Mouse (Mus musculus) liver, embryonic 14.5 days (tissue): ENCODE results near the gene Rgs10. TPM values are rescaled to one million over a fixed set of nuclear protein-coding genes. Genes with fewer than 3 reads are reported as not detected.

Experiments used
- ATAC-seq: fragments of 200-750 bp; cut with Nextera tagmentation; 2 replicates; pipeline ENCODE4 v1.8.0; 2017; ENCODE audit warnings: moderate number of reproducible peaks, mild to moderate bottlenecking, moderate library complexity; ENCODE audit not compliant: insufficient read depth
- DNase-seq, 3 experiments: peaks; one replicate each; pipeline ENCODE4 v3.0.0-alpha.2; 2012 to 2013; ENCODE audit warnings: low read depth in 3 of 3, low spot score in 3 of 3
- H3K27ac ChIP-seq: fragments of 300-500 bp; sonication (generic); 2 replicates; pipeline ENCODE4 v1.5.1; 2014; ENCODE audit warnings: moderate library complexity, mild to moderate bottlenecking, control low read depth, inconsistent platforms
- H3K27me3 ChIP-seq: fragments of 300-500 bp; sonication (generic); 2 replicates; pipeline ENCODE4 v1.6.1; 2014; ENCODE audit warnings: mild to moderate bottlenecking, low read length, moderate library complexity; ENCODE audit not compliant: control insufficient read depth, insufficient read depth
- H3K36me3 ChIP-seq: fragments of 300-500 bp; sonication (generic); replicated peaks from 2 replicates; pipeline ENCODE4 v1.6.1; 2014; ENCODE audit warnings: low read depth; ENCODE audit not compliant: control insufficient read depth, insufficient read depth
- H3K4me1 ChIP-seq, 2 experiments: fragments of 200-500 bp in 1 of 2; fragments of 300-500 bp in 1 of 2; sonication (generic) in 1 of 2; replicated peaks; 2 replicates each; pipeline ENCODE4 v1.6.1; 2012 to 2014; ENCODE audit warnings: antibody characterized with exemption in 1 of 2, inconsistent platforms in 1 of 2, low read length in 1 of 2; ENCODE audit not compliant: control insufficient read depth in 2 of 2, insufficient read depth in 2 of 2
- H3K4me2 ChIP-seq: fragments of 300-500 bp; sonication (generic); 2 replicates; pipeline ENCODE4 v1.6.1; 2014; ENCODE audit warnings: low read depth, mild to moderate bottlenecking, control low read depth, moderate library complexity
- H3K4me3 ChIP-seq, 2 experiments: fragments of 200-500 bp in 1 of 2; fragments of 300-500 bp in 1 of 2; sonication (generic) in 1 of 2; 2 replicates each; pipeline ENCODE4 v1.5.1; 2012 to 2014; ENCODE audit warnings: low read depth in 2 of 2, low read length in 2 of 2, mild to moderate bottlenecking in 2 of 2, control low read depth in 1 of 2, inconsistent platforms in 1 of 2, moderate library complexity in 1 of 2; ENCODE audit not compliant: insufficient read depth in 1 of 2
- H3K9ac ChIP-seq: fragments of 300-500 bp; sonication (generic); replicated peaks from 2 replicates; pipeline ENCODE4 v1.6.1; 2014; ENCODE audit warnings: mild to moderate bottlenecking, control low read depth, moderate library complexity
- H3K9me3 ChIP-seq: fragments of 300-500 bp; sonication (generic); 2 replicates; pipeline ENCODE4 v1.6.1; 2016; ENCODE audit warnings: low read length, mixed read lengths; ENCODE audit not compliant: control insufficient read depth
- CTCF ChIP-seq: IDR thresholded peaks from 2 replicates; pipeline ENCODE4 v1.5.1; 2016; ENCODE audit warnings: antibody characterized with exemption, low read depth, control low read depth
- EP300 ChIP-seq: IDR thresholded peaks from 2 replicates; pipeline ENCODE4 v1.6.1; 2016; ENCODE audit warnings: antibody characterized with exemption, low read depth
- WGBS: fragments of 180-500 bp; shearing (Covaris S2); extraction: QIAGEN DNeasy Blood & Tissue Kit; methylation state at CpG from one replicate; pipeline ENCODE4 v1.1.7; 2014; ENCODE audit not compliant: insufficient replicate concordance; 5-methylcytosine and 5-hydroxymethylcytosine counted together
- polyA plus RNA-seq, 2 experiments: library from polyadenylated mRNA; depleted of rRNA in 1 of 2; stranded (reverse) in 1 of 2; unstranded in 1 of 2; fragments of >200 nt; fragmentation: Nextera tagmentation in 1 of 2; extraction: Ambion mirVana in 1 of 2; gene quantifications; 2 replicates each; pipeline versions ENCODE4 v1.2.1 to v1.2.3; 2012 to 2014

The Rgs10 gene
- polyA plus RNA-seq, 2 experiments, result 36.3 to 45.8 TPM

DNA sequence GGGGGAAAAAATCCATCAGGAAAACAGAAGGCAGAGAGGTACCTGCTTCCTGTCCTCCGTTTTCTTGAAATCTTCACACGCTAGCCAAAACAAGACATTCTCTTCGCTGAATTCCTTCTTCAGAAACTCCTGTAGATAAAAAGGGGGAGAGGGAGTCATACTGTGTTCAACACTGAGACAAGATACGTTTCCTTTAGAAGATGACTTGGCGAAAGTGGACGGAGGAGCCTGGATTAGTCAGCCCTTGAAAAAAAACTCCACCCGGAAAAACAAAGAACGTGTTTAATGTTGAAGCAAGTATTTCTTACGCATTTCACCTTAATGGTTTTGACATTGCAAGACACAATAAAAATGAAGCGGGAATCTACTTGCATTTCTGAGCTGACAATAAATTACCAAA is 15.4 kb downstream of the Rgs10 start:
- DNase-seq, result no peak
- Histone ChIP-seq H3K9ac (peak overlapping the region; percentile 23; the same call in 1 of the 2 replicates), H3K27ac (peak overlapping the region; percentile 64), H3K9me3 (no peaks in the 10 kb centered on the region), H3K36me3 (peaks cover 4% of the 10 kb centered on the region; the same call in 1 of the 2 replicates), H3K4me1 (peaks cover 35 to 50% of the 10 kb centered on the region in 2 experiments), H3K4me3 (no peak overlapping the region), H3K27me3 (no peaks in the 10 kb centered on the region), H3K4me2 (peak overlapping the region; percentile 26)
- peak; percentile 40; the same call in 1 of the 2 replicates for ATAC-seq
- no peak for TF ChIP-seq CTCF
- TF ChIP-seq EP300, result no peak
- 29% methylated on average over 10 of the region's 10 CpGs for WGBS

- ATAC-seq, result peak; percentile 39; the same call in 1 of the 2 replicates
- H3K36me3 ChIP-seq, result peaks cover 4% of the 10 kb centered on the region; the same call in 1 of the 2 replicates
- H3K4me1 ChIP-seq, result peaks cover 35 to 55% of the 10 kb centered on the region in 2 experiments
Measured at GRCm38 (mm10) chr7:128402577-128402976, 16.0 kb downstream of the Rgs10 start.

DNA sequence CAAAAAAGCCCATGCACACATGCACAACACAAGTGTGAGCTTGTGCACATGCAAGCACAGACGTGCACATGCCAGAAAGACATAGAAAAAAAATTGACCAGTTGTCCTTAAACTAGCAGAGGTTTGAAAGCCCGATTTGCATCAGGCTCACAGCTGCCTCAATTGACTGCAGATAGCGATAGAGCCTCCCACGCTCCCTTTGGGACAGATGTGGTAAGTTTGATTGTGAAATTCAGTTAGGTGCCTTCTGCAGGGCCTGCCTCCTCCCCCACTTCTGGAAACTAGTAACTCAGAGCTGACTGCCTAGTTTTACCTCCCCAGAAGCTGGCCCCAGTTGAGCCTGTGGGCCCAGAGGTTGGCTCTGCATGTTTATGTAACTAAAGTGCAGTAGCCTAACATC is 19.9 kb downstream of the Rgs10 start:
- Histone ChIP-seq H3K4me3 (no peak overlapping the region), H3K36me3 (peaks cover 4% of the 10 kb centered on the region; the same call in 1 of the 2 replicates), H3K27ac (peak overlapping the region; percentile 65), H3K4me2 (peak overlapping the region; percentile 43), H3K9ac (no peak overlapping the region; the same call in 1 of the 2 replicates), H3K27me3 (no peaks in the 10 kb centered on the region), H3K4me1 (peaks cover 28 to 52% of the 10 kb centered on the region in 2 experiments), H3K9me3 (no peaks in the 10 kb centered on the region)
- 4% methylated on average over 4 of the region's 4 CpGs for WGBS
- DNase-seq (peak; percentile 53 to 63 (median 53)), ATAC-seq (peak; percentile 88)
- TF ChIP-seq CTCF, result no peak
- TF ChIP-seq EP300, result peak; percentile 95

More at GRCm38 (mm10) chr7:128402577-128402976, 16.0 kb downstream of the Rgs10 start:
- DNase-seq, result no peak
- 0 out of 2 replicates have a peak overlapping the region, but pooled peaks have one; percentile 23 for H3K9ac ChIP-seq
- TF ChIP-seq EP300 (no peak), CTCF (no peak)
- no peak overlapping the region for H3K4me3 ChIP-seq
- H3K9me3 ChIP-seq, result no peaks in the 10 kb centered on the region
- H3K27ac ChIP-seq, result peak overlapping the region; percentile 64
- H3K4me2 ChIP-seq, result peak overlapping the region; percentile 26
- 48% methylated on average over 8 of the region's 8 CpGs for WGBS
- no peaks in the 10 kb centered on the region for H3K27me3 ChIP-seq

- DNase-seq, result no peak
- no peak overlapping the region for H3K27ac ChIP-seq
- WGBS, result 44% methylated on average over 2 of the region's 2 CpGs
- H3K36me3 ChIP-seq, result peaks cover 4% of the 10 kb centered on the region; the same call in 1 of the 2 replicates
- no peaks in the 10 kb centered on the region for H3K27me3 ChIP-seq
- H3K4me2 ChIP-seq, result no peak overlapping the region
- no peaks in the 10 kb centered on the region for H3K9me3 ChIP-seq
- TF ChIP-seq EP300, result no peak
- TF ChIP-seq CTCF, result no peak
- H3K9ac ChIP-seq, result no peak overlapping the region
- peaks cover 27 to 55% of the 10 kb centered on the region in 2 experiments for H3K4me1 ChIP-seq
- ATAC-seq, result no peak
- no peak overlapping the region for H3K4me3 ChIP-seq
Measured at GRCm38 (mm10) chr7:128397066-128397465, 21.5 kb downstream of the Rgs10 start.

DNA sequence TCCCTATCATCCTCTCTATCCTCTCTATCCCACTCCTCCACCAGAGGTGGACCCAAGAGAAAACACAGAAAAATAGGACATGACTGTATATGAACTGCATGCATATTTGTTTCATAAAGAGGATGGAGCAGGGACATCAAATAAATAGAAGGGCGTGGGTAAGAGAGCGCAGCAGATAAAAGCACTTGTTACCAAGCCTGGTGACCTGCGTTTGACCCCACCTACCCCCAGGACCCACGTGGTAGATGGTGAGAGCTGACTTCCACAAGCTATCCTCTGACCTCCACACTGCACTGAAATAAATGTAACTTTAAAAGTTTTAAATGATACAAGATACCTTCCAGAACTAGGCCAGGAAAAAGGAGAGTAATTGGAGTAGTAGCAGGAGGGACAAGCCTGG is 24.8 kb downstream of the Rgs10 start:
- 31% methylated on average over 4 of the region's 4 CpGs for WGBS
- Histone ChIP-seq H3K27ac (no peak overlapping the region), H3K9ac (no peak overlapping the region), H3K27me3 (no peaks in the 10 kb centered on the region), H3K4me1 (peaks cover 33 to 71% of the 10 kb centered on the region in 2 experiments), H3K36me3 (no peaks in the 10 kb centered on the region), H3K4me2 (no peak overlapping the region), H3K4me3 (no peak overlapping the region), H3K9me3 (no peaks in the 10 kb centered on the region)
- DNase-seq (no peak), ATAC-seq (no peak)
- TF ChIP-seq EP300 (no peak), CTCF (no peak)
